Mouse (Mus musculus): ENCODE measurements around the gene Shisal2a. TPM values are rescaled to one million over a fixed set of nuclear protein-coding genes. Genes with fewer than 3 reads are reported as not detected.

Gene Shisal2a
- total and polyA plus RNA-seq, 3 experiments, result not detected

- no peak overlapping the region for H3K4me3 ChIP-seq (ENCODE audit: low read depth, low read length)
- ATAC-seq (ENCODE audit: extremely low read depth, insufficient number of reproducible peaks, low FRiP score, poor library complexity, severe bottlenecking) (no peak), DNase-seq (ENCODE audit: low spot score) (no peak)
These were observed 64.2 kb downstream of the Shisal2a start for GRCm38 (mm10) chr4:108318649-108319615.

More at GRCm38 (mm10) chr4:108318649-108319615, 64.2 kb downstream of the Shisal2a start:
- Histone ChIP-seq H3K9me3 (replicated peaks) (peaks cover 4% of the 10 kb centered on the region), H3K4me1 (ENCODE audit: insufficient read depth, low read depth, low read length) (peaks cover 23% of the 10 kb centered on the region), H3K36me3 (replicated peaks) (no peaks in the 10 kb centered on the region), H3K27me3 (ENCODE audit: insufficient read depth, low read length) (peaks cover 10% of the 10 kb centered on the region)
- TF ChIP-seq GATA2 (IDR thresholded peaks at IDR 0.05; ENCODE audit: borderline replicate concordance, low read depth, low read length), result no peak
- TF ChIP-seq TAL1 (conservative IDR thresholded peaks at IDR 0.05; ENCODE audit: low read depth, low read length), result no peak
- TF ChIP-seq GATA1 (IDR thresholded peaks at IDR 0.05; ENCODE audit: borderline replicate concordance, low read length), result no peak
- TF ChIP-seq POLR2AphosphoS5 (IDR thresholded peaks at IDR 0.05; ENCODE audit: insufficient replicate concordance, low read depth, low read length), result no peak
- no peak for TF ChIP-seq CTCF (IDR thresholded peaks at IDR 0.05; ENCODE audit: low read depth, low read length)

Other genes with a start within 250 kb of the Shisal2a start
- gene Scp2, start 238.4 kb downstream of the Shisal2a start, total RNA-seq (2014; fragmentation: Nextera tagmentation), result 95.8 and 106 TPM in 2 replicates
- 250 and 260 TPM in 2 replicates for gene Scp2, start 238.4 kb downstream of the Shisal2a start, total RNA-seq (2017)
- 34.8 and 56.2 TPM in 2 replicates for gene Scp2, start 238.4 kb downstream of the Shisal2a start, polyA plus RNA-seq (2012)
- gene Echdc2, start 217.9 kb downstream of the Shisal2a start, total RNA-seq (2014; fragmentation: Nextera tagmentation), result not detected in 2 replicates
- 0.44 TPM in 1 of 2 replicates, not detected in the other for gene Echdc2, start 217.9 kb downstream of the Shisal2a start, total RNA-seq (2017)
- not detected in 2 replicates for gene Echdc2, start 217.9 kb downstream of the Shisal2a start, polyA plus RNA-seq (2012)
- not detected in 2 replicates for gene Zyg11a, start 165.3 kb downstream of the Shisal2a start, total RNA-seq (2014; fragmentation: Nextera tagmentation)
- not detected in 2 replicates for gene Zyg11a, start 165.3 kb downstream of the Shisal2a start, total RNA-seq (2017)
- gene Zyg11a, start 165.3 kb downstream of the Shisal2a start, polyA plus RNA-seq (2012), result not detected in 2 replicates
- gene Zyg11b, start 82.3 kb downstream of the Shisal2a start, total RNA-seq (2014; fragmentation: Nextera tagmentation), result 18.2 and 20.5 TPM in 2 replicates
- gene Zyg11b, start 82.3 kb downstream of the Shisal2a start, total RNA-seq (2017), result 20.6 and 21.8 TPM in 2 replicates
- 1.7 and 1.9 TPM in 2 replicates for gene Zyg11b, start 82.3 kb downstream of the Shisal2a start, polyA plus RNA-seq (2012)
- 4.2 and 6.8 TPM in 2 replicates for gene Coa7, start 55.2 kb downstream of the Shisal2a start, total RNA-seq (2014; fragmentation: Nextera tagmentation)
- gene Coa7, start 55.2 kb downstream of the Shisal2a start, total RNA-seq (2017), result 6.3 and 11.1 TPM in 2 replicates
- 1.4 and 4.2 TPM in 2 replicates for gene Coa7, start 55.2 kb downstream of the Shisal2a start, polyA plus RNA-seq (2012)
- not detected in 2 replicates for gene Gpx7, start 23.6 kb upstream of the Shisal2a start, total RNA-seq (2014; fragmentation: Nextera tagmentation)
- gene Gpx7, start 23.6 kb upstream of the Shisal2a start, total RNA-seq (2017), result 0.11 TPM in 1 of 2 replicates, not detected in the other
- not detected in 2 replicates for gene Gpx7, start 23.6 kb upstream of the Shisal2a start, polyA plus RNA-seq (2012)
- 305 and 351 TPM in 2 replicates for gene Tut4, start 76.1 kb upstream of the Shisal2a start, total RNA-seq (2014; fragmentation: Nextera tagmentation)
- 36.6 and 49.0 TPM in 2 replicates for gene Tut4, start 76.1 kb upstream of the Shisal2a start, total RNA-seq (2017)
- gene Tut4, start 76.1 kb upstream of the Shisal2a start, polyA plus RNA-seq (2012), result 38.8 and 41.8 TPM in 2 replicates
- 49.0 and 61.0 TPM in 2 replicates for gene Prpf38a, start 196.0 kb upstream of the Shisal2a start, total RNA-seq (2014; fragmentation: Nextera tagmentation)
- 123 and 134 TPM in 2 replicates for gene Prpf38a, start 196.0 kb upstream of the Shisal2a start, total RNA-seq (2017)
- 3.6 and 5.1 TPM in 2 replicates for gene Prpf38a, start 196.0 kb upstream of the Shisal2a start, polyA plus RNA-seq (2012)
- gene Orc1, start 196.1 kb upstream of the Shisal2a start, total RNA-seq (2014; fragmentation: Nextera tagmentation), result 24.0 and 26.7 TPM in 2 replicates
- gene Orc1, start 196.1 kb upstream of the Shisal2a start, total RNA-seq (2017), result 21.3 and 22.9 TPM in 2 replicates
- gene Orc1, start 196.1 kb upstream of the Shisal2a start, polyA plus RNA-seq (2012), result 24.3 and 24.7 TPM in 2 replicates
- 35.0 and 45.7 TPM in 2 replicates for gene Cc2d1b, start 236.6 kb upstream of the Shisal2a start, total RNA-seq (2014; fragmentation: Nextera tagmentation)
- gene Cc2d1b, start 236.6 kb upstream of the Shisal2a start, total RNA-seq (2017), result 75.9 and 85.8 TPM in 2 replicates
- gene Cc2d1b, start 236.6 kb upstream of the Shisal2a start, polyA plus RNA-seq (2012), result 73.5 and 80.8 TPM in 2 replicates

Measured in G1E (cell line).